Mouse (Mus musculus) heart, adult 8-10 months (tissue): ENCODE measurements at regions not wholly inside any gene's neighbourhood (a gene's known extent, or its start where the extent isn't known, plus 50 kb on each side); places are given as distances from the start of the nearest gene placed in this dataset.

Source experiments
- DNase-seq: peaks from one replicate; pipeline ENCODE4 v3.0.0; 2022; ENCODE audit warnings: low spot score

GRCm38 (mm10) chrX:117770252-117770651, 656.8 kb upstream of the Tgif2lx2 start:
- DNase-seq: peak; percentile 1
